Mouse (Mus musculus) left cerebral cortex, postnatal 10 days (tissue): ENCODE measurements around the gene Dusp2. TPM values are rescaled to one million over a fixed set of nuclear protein-coding genes. Genes with fewer than 3 reads are reported as not detected.

Experiments
- DNase-seq, 2 experiments: peaks; one replicate each; pipeline ENCODE4 v3.0.0; 2021 to 2022; ENCODE audit warnings: low spot score in 2 of 2, mixed read lengths in 1 of 2; ENCODE audit errors: extremely low spot score in 1 of 2
- intact Hi-C: fragments of 180-260 bp; cut with DNase I; formaldehyde crosslinking; loops from one replicate; pipeline ENCODE4 v1.15.1; 2025
- total RNA-seq, 2 experiments: library from RNA; stranded (reverse); gene quantifications; 2 replicates each; pipeline ENCODE4 v1.2.3; 2021

Gene Dusp2
- total RNA-seq, 2 experiments from 2014 or later, result 4.5 to 6.1 TPM

DNA sequence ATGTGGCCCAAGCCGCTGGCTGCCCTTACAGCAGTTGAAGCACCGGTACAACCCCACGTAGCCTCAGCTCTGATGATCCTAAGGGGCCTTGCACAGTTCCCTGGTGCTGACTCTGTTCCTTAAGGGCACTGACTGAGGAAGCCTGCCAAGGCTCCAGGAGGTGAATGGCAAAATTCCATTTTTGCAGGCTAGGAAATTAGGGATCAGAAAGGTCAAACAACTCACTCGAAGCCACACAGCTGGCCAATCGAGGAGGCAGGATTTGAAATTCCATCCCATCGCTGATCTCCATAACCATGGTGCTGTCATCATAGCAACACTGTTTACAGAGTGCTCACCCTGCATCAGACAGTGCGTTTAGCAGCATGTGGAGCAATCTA is 42.6 kb downstream of the Dusp2 start:
- intact Hi-C loops, result no loop called here
- no peak for DNase-seq

DNA sequence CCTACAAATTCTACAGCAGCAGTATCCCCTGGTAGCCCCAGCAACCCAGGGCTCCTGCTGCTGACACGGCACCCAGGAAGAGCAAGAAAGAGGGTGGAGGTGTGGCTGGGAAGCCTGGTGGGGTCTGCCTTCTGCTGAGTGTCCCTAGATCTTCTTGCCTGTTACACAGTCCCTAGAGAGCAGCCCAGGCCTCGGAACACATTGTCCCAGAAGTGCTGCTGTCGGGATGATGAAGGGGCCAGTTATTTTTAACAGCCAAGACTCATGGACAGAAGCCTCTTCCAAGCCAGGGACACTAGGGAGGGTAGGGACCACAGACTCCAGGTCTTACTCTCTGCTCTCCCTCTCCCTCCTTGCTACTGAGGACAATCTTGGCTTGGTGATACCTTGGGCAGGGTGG is 43.3 kb downstream of the Dusp2 start:
- intact Hi-C loops, result no loop called here
- DNase-seq, result no peak

DNA sequence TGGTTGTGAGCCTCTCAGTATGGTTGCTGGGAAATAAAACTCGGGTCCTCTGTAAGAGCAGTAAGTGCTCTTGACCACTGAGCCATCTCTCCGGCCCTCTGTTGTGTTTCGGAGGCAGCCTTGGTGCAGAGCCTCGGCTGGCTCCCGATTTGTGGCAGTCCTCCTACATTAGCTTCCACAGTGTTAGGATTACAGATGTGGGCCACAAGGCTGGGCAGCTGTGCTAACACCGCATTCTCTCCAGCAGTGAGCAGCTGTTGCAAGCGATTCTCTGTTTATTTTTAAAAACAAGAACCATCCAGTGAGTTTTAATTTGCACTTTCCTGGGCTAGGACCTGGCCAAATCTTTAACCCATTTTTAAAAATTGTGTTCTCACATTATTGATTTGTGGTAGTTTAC is 47.9 kb downstream of the Dusp2 start:
- no peak for DNase-seq

DNA sequence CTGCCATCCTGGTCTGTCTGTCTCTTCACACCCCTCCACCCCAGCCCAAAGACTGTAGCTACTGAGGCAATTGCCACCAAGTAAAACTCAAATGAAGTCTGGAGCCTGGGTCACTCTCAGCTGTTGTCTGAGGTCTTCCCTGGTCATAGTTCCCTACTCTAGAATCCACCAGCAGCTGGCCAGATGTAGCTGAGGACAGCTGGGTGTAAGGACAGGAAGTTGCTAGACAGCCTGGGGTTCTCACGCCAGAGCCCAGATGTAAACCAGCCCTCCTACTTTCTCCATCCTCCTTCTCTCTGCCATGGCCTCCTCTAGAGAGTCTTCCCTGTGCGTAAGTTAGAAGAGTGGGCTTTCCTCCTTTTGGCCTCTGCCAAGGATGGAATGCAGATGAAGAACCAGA is 51.6 kb downstream of the Dusp2 start:
- intact Hi-C loops, result no loop called here
- DNase-seq, result no peak

More for the DNA sequence above, 47.9 kb downstream of the Dusp2 start:
- intact Hi-C loops, result no loop called here

Other genes starting within 250 kb of the Dusp2 start
- 1 to 10 TPM; 6.0 to 6.7 TPM for gene Ncaph, start 202.2 kb upstream of the Dusp2 start, total RNA-seq
- 1 to 10 TPM; 5.7 to 6.8 TPM for gene Itpripl1, start 192.7 kb upstream of the Dusp2 start, total RNA-seq
- gene 1810024B03Rik, start 127.9 kb upstream of the Dusp2 start, total RNA-seq, result under 1 TPM; 0.67 to 0.81 TPM
- gene Snrnp200, start 127.8 kb upstream of the Dusp2 start, total RNA-seq, result 10 to 100 TPM; 82.6 to 85.2 TPM
- gene Ciao1, start 88.3 kb upstream of the Dusp2 start, total RNA-seq, result 10 to 100 TPM; 62.5 to 66.0 TPM
- 100 to 1,000 TPM; 115 to 118 TPM for gene Tmem127, start 88.3 kb upstream of the Dusp2 start, total RNA-seq
- 100 to 1,000 TPM; 189 to 201 TPM for gene Stard7, start 65.9 kb upstream of the Dusp2 start, total RNA-seq
- not detected for gene Astl, start 2.5 kb downstream of the Dusp2 start, total RNA-seq
- under 1 TPM; 0.45 to 0.81 TPM for gene Adra2b, start 27.0 kb downstream of the Dusp2 start, total RNA-seq
- gene Gpat2, start 89.0 kb downstream of the Dusp2 start, total RNA-seq, result under 1 TPM; 0.39 to 0.49 TPM
- gene Fahd2a, start 108.4 kb downstream of the Dusp2 start, total RNA-seq, result 10 to 100 TPM; 15.6 to 18.6 TPM
- 10 to 100 TPM; 61.7 to 67.9 TPM for gene Kcnip3, start 185.9 kb downstream of the Dusp2 start, total RNA-seq
- gene Prom2, start 205.3 kb downstream of the Dusp2 start, total RNA-seq, result under 1 TPM in 1 of 2 experiments, not detected in 1; 0.11 TPM